Mouse (Mus musculus) c-Kit-positive CD71-positive TER-119-negative erythroid progenitor cells, embryonic 14.5 days (primary cell): Measurements from ENCODE around the gene Rtel1.

Experiments
- DNase-seq: peaks from one replicate; pipeline ENCODE4 v3.0.0-alpha.2; 2013; ENCODE audit warnings: low read depth

The Rtel1 gene

GRCm38 (mm10) chr2:181390136-181390870 is 70.8 kb downstream of the Rtel1 start:
- no peak for DNase-seq

DNA sequence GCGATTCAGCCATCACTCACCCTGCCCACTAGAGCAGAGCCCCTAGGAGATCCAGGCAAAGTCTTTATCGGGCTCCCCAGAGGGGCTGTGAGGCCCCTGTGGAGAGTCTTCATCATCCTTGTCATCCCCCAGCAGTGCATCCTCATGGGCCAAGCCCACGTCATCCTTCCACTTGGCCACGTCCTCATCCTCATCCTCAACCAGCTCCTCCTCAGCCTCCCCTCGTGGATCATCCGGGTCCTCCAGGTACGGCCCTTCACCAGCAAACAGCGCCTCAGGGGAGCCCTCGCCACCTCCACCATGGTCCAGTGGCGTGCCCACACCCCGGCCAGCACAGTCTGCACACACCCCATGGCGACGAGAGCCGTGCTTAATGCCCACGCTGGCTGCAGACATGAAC is 71.5 kb downstream of the Rtel1 start:
- DNase-seq = no peak

GRCm38 (mm10) chr2:181391541-181391940 is 72.0 kb downstream of the Rtel1 start:
- no peak for DNase-seq

DNA sequence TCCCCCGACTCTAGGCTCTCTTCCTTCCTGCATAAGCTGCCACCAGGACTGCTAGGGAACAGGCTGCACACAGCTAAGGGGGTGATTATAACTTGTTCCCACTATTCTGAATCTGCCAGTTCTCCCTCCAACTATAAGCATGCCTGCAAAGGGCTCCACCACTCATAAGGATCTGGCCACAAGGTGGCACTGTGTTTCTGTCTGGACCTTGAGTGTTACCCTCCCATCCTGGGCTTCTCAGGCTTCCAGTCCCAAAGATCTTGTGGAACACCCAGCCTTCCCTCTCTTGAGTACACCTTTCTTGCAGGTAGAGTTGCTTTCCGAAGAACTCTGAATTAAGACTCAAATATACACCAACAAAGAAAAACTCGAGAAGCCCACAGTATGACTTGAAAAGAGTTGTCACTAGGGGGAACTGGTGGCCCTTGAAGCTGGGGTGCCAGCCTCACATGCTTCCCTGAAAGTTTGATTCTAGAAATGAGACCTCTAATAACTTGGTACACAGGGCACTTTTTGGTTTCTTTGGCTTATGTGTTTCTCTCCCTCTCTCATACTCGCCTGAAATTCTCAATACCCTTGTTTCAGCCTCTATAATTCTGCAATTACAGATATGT is 73.2 kb downstream of the Rtel1 start:
- DNase-seq = peak; percentile 86

- no peak for DNase-seq
Measured at GRCm38 (mm10) chr2:181394086-181394485, 74.5 kb downstream of the Rtel1 start.

- no peak for DNase-seq
Measured at GRCm38 (mm10) chr2:181397207-181397761, 77.7 kb downstream of the Rtel1 start.

- no peak for DNase-seq
Measured at GRCm38 (mm10) chr2:181401497-181401896, 82.0 kb downstream of the Rtel1 start.

DNA sequence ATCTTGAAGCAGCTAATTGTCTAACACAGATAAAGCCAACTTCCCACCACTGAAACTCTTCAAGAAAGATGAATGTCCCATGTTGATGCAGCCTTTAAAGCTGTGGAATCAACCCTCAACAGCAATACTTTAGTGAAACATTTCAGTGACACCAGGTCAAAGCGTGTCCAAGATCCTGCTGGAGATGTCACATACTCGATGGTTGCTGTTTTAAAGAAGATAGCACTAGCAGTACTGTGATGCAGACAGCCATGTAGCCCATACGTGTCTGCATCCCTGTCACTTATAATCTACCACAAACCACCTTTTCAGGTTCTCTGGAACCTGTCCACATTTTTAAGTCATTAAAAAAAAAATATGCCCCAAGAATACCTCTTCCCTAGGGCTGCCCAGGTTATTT is 84.2 kb downstream of the Rtel1 start:
- no peak for DNase-seq
